Mouse (Mus musculus) hindbrain, embryonic 13.5 days (tissue): ENCODE data around the gene Gnl2. TPM values are rescaled to one million over a fixed set of nuclear protein-coding genes. Genes with fewer than 3 reads are reported as not detected.

Experiments used
- ATAC-seq: fragments of 200-750 bp; cut with Nextera tagmentation; 2 replicates; pipeline ENCODE4 v1.8.0; 2017; ENCODE audit warnings: moderate TSS enrichment; ENCODE audit not compliant: low FRiP score
- H3K27ac ChIP-seq: fragments of 300-500 bp; sonication (generic); 2 replicates; pipeline ENCODE4 v1.5.1; 2015; ENCODE audit warnings: inconsistent platforms, mild to moderate bottlenecking, moderate library complexity
- H3K27me3 ChIP-seq: fragments of 300-500 bp; sonication (generic); 2 replicates; pipeline ENCODE4 v1.6.1; 2015; ENCODE audit warnings: mild to moderate bottlenecking, inconsistent platforms
- H3K36me3 ChIP-seq: fragments of 300-500 bp; sonication (generic); 2 replicates; pipeline ENCODE4 v1.6.1; 2015; ENCODE audit warnings: mild to moderate bottlenecking, inconsistent platforms
- H3K4me1 ChIP-seq: fragments of 300-500 bp; sonication (generic); replicated peaks from 2 replicates; pipeline ENCODE4 v1.6.1; 2015; ENCODE audit warnings: inconsistent platforms
- H3K4me2 ChIP-seq: fragments of 300-500 bp; sonication (generic); 2 replicates; pipeline ENCODE4 v1.6.1; 2015; ENCODE audit warnings: inconsistent platforms, mild to moderate bottlenecking, moderate library complexity
- H3K4me3 ChIP-seq: fragments of 300-500 bp; sonication (generic); 2 replicates; pipeline ENCODE4 v1.5.1; 2015; ENCODE audit warnings: mild to moderate bottlenecking, inconsistent platforms
- H3K9ac ChIP-seq: fragments of 300-500 bp; sonication (generic); 2 replicates; pipeline ENCODE4 v1.6.1; 2015; ENCODE audit warnings: mild to moderate bottlenecking, inconsistent platforms
- H3K9me3 ChIP-seq: fragments of 300-500 bp; sonication (generic); 2 replicates; pipeline ENCODE4 v1.6.1; 2016; ENCODE audit warnings: inconsistent platforms
- WGBS: fragments of 180-500 bp; shearing (Covaris S2); methylation state at CpG from one replicate; pipeline ENCODE4 v1.1.7; 2015; 5-methylcytosine and 5-hydroxymethylcytosine counted together
- polyA plus RNA-seq: library from polyadenylated mRNA; unstranded; fragments of >200 nt; fragmentation: Nextera tagmentation; extraction: Ambion mirVana; gene quantifications from 2 replicates; pipeline ENCODE4 v1.2.1, GENCODE M21; 2015

Gnl2 gene
- 90.6 and 95.9 TPM in 2 replicates for polyA plus RNA-seq

DNA sequence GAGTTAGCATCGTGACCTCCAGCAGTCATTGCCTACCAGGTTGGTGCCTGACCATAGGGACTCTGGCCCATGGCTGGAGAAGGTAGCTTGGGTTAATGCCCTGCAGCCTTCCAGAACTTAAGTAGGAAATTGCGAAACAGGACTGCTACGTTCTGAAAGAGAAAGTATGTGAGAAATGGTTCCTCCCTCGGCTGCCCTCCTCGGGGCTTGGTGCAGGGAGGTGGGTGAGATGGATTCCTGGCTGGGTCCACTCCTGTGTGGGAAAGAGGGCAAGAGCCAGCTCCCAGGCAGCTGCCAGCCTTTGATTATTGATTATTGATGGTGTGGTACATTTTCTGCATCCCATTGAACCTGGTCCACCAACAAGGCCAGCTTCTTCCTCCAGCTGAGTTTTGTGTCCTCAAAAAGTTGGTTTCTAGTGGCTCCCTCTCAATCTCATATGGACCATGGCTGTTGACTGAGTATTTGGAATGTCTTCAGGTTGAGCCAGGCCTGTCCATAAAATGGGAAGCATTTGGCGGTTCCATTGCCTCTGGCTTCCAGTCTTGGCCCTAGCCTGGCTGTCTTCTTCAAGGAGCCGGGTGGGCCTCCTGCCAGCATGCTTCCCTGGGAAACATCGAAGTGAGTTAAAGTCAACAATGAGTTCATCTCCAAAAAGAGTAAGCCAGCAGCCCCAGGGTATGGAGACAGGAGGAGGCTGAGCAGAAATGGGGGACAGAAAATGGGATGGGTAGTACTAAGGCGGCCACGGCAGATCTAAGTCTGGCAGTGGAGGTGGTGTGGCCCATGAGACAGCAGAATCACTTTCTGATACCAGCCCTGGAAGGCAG is at the start of gene Gnl2:
TSS of gene Gnl2 (plus strand) at position 780 of the 830 bp plus-strand sequence.
- Histone ChIP-seq H3K4me3 (no peak within 1 kb of the TSS), H3K27ac (no peak within 1 kb of the TSS), H3K9ac (no peak within 1 kb of the TSS), H3K4me2 (no peak within 1 kb of the TSS), H3K9me3 (no peaks in the 10 kb centered on the region), H3K27me3 (peaks cover 17% of the 10 kb centered on the region), H3K36me3 (no peaks in the 10 kb centered on the region), H3K4me1 (no peaks in the 10 kb centered on the region)
- 88% methylated on average over 10 of the region's 10 CpGs for WGBS
- no peak for ATAC-seq

DNA sequence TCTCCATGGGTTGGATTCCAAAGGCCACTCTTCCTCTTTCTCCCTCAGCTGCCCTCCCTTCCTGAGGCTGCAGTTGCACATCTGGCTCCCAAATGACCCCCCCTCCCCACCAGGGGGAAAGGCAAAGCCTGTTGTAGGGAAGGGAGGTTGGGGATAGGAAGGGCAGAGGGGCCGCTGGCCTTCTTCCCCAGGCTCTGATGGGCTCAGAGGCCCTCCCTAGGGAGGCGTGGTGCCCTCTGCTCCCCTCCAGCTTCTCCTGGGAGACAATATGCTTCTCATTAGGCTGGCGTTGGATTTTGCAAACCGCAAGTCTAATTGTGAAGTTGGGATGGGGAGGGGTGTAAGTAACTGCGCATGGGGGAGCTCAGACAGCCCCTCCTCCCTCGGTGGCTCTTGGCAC is 47.7 kb upstream of the Gnl2 start:
- no peak for ATAC-seq
- peaks cover 26% of the 10 kb centered on the region for H3K4me1 ChIP-seq
- H3K27me3 ChIP-seq, result no peaks in the 10 kb centered on the region
- 56% methylated on average over 6 of the region's 6 CpGs for WGBS
- H3K9me3 ChIP-seq, result no peaks in the 10 kb centered on the region
- no peak overlapping the region for H3K4me3 ChIP-seq
- H3K4me2 ChIP-seq, result no peak overlapping the region
- no peak overlapping the region for H3K27ac ChIP-seq
- H3K9ac ChIP-seq, result peak overlapping the region; percentile 39; the same call in 1 of the 2 replicates
- no peaks in the 10 kb centered on the region for H3K36me3 ChIP-seq

DNA sequence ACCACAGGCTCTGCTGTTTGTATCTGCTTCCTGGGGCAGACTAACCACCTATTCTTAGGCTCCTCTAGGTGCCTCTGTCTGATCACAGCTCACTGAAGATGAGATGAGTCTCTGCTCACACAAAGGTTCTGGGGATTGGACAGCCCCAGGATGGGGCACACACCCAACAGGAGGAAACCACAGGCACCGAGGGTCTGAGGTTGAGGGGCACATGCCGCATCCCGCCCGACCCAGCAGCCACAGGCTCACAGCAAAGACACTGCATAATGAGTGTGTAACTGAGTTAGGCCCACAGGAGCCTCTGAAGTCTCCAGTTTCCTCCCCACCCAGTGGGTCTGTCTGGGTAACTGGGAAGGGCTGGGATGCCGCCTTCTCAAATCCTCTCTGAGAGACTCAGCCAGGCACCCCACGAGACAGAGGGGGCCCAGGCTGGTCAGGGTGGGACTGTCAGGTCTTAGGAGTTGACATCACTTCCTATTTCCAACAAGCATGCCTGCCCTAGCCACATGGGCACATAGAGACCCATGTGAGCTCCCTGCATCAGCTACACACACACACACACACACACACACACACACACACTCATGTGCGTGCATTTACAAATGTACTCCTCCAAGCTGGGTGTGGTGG is 47.1 kb upstream of the Gnl2 start:
- Histone ChIP-seq H3K4me2 (no peak overlapping the region), H3K36me3 (no peaks in the 10 kb centered on the region), H3K9ac (no peak overlapping the region), H3K27me3 (no peaks in the 10 kb centered on the region), H3K4me3 (no peak overlapping the region), H3K9me3 (no peaks in the 10 kb centered on the region), H3K4me1 (peaks cover 26% of the 10 kb centered on the region), H3K27ac (no peak overlapping the region)
- 65% methylated on average over 7 of the region's 7 CpGs for WGBS
- ATAC-seq, result no peak

DNA sequence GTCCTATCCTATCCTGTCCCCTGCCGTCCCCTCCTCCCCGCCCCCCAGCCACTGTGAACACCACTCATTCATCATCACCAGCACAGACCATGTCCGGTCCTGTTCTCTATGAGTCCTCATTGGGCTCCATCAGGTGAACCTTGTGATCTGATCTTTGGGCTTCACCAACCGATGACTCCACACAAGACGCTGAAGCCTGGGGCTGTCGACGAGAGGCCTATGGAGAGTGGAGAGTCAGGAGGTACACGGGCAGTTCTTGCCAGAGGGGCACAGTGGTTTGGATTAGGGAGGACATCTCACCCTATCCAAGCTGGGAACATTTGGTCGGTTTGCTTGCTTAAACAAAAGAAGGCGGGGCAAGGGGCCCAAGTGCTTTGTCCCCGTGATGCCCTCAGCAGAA is 46.2 kb upstream of the Gnl2 start:
- no peak overlapping the region for H3K27ac ChIP-seq
- no peak overlapping the region for H3K4me2 ChIP-seq
- H3K9me3 ChIP-seq, result no peaks in the 10 kb centered on the region
- no peaks in the 10 kb centered on the region for H3K36me3 ChIP-seq
- H3K9ac ChIP-seq, result no peak overlapping the region
- no peak for ATAC-seq
- H3K4me3 ChIP-seq, result no peak overlapping the region
- peaks cover 23% of the 10 kb centered on the region for H3K4me1 ChIP-seq
- WGBS, result 75% methylated on average over 11 of the region's 11 CpGs
- no peaks in the 10 kb centered on the region for H3K27me3 ChIP-seq

DNA sequence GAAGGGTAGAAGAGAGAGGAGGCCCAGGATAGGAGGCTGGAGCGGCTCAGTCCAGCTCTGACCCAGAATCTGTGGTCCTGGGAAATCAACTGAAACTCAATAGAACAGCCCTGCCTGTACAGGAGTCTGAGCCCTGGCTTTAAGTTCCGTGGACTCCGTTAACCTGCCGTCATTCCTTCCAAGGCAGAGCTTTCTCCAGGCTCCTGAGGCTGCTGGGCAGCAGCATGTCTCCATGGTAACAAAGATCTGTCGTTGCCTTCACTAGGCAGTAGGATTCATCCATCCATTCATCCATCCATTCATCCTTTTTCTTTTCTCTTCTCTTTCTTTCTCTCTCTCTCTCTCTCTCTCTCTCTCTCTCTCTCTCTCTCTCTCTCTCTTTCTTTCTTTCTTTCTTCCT is 45.7 kb upstream of the Gnl2 start:
- no peaks in the 10 kb centered on the region for H3K36me3 ChIP-seq
- no peak overlapping the region for H3K27ac ChIP-seq
- no peaks in the 10 kb centered on the region for H3K9me3 ChIP-seq
- no peak overlapping the region for H3K9ac ChIP-seq
- H3K27me3 ChIP-seq, result no peaks in the 10 kb centered on the region
- no peak for ATAC-seq
- no peak overlapping the region for H3K4me3 ChIP-seq
- 27% methylated on average over 5 of the region's 5 CpGs for WGBS
- peaks cover 18% of the 10 kb centered on the region for H3K4me1 ChIP-seq
- no peak overlapping the region for H3K4me2 ChIP-seq

DNA sequence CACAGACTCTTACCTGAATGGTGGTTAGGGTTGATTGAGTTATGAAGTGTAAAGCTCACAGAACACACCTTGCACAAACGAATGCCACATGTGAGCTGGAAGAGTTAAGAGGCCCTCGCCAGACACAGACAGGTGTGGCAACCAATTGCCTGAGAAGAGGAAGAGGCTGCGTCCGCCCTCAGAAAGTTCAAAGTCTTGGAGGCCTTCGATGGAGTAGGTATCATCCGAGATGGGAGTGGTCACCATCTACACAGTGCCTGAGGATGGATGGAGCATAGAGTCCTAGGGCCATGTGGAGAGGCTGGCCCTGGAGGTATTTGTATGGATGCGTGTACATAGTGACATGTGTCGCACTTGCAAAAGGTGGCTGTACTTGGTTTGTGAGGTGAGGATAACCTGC is 45.3 kb upstream of the Gnl2 start:
- Histone ChIP-seq H3K4me1 (peaks cover 16% of the 10 kb centered on the region), H3K4me2 (no peak overlapping the region), H3K36me3 (no peaks in the 10 kb centered on the region), H3K9me3 (no peaks in the 10 kb centered on the region), H3K27me3 (no peaks in the 10 kb centered on the region), H3K9ac (no peak overlapping the region), H3K27ac (no peak overlapping the region), H3K4me3 (no peak overlapping the region)
- WGBS, result 85% methylated on average over 8 of the region's 8 CpGs
- no peak for ATAC-seq

DNA sequence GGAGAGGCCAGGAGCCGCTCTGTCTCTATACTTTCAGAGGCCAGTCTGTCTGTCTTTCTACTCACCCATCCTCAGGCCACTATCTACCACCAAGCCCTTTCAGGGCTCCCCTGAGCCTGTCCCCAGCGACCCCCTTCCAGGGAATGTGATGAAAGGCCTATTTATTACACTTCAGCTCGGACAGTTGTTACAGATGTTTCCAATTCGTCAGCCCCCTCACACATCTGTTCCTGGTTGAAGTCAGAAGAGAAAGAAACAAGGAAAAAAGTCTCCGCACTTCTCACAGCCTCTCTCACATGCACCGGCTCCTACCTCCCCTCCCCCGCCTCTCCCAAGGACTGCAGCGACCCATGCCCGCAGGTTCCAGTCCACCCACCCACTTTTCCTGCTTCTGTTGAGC is 44.1 kb upstream of the Gnl2 start:
- Histone ChIP-seq H3K9ac (no peak overlapping the region; the same call in 1 of the 2 replicates), H3K27me3 (no peaks in the 10 kb centered on the region), H3K4me2 (no peak overlapping the region), H3K9me3 (no peaks in the 10 kb centered on the region), H3K27ac (no peak overlapping the region), H3K36me3 (no peaks in the 10 kb centered on the region), H3K4me3 (no peak overlapping the region), H3K4me1 (peaks cover 16% of the 10 kb centered on the region)
- no peak for ATAC-seq
- WGBS, result 64% methylated on average over 9 of the region's 9 CpGs

DNA sequence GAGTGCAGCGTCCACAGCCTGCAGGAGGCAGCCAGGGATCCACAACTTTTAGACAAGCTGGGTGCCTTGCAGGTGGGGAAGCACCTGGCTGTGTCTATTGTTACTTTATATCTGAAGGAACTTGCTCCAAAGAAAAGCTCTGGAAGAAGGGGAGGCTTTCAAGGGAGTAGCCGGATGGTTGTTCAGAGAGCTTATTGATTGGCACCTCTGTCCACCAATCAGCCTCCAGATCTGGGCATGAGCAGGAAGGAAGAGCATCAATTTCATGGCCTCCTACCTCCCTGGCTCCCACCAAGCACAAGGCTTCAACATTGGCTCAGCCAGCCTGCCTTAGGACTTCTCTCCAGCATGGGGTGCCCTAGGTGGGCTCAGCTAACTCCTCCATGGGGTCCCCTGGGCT is 43.1 kb upstream of the Gnl2 start:
- 81% methylated on average over 2 of the region's 2 CpGs for WGBS
- Histone ChIP-seq H3K9me3 (no peaks in the 10 kb centered on the region), H3K4me2 (no peak overlapping the region), H3K4me1 (peaks cover 16% of the 10 kb centered on the region), H3K27ac (no peak overlapping the region), H3K9ac (no peak overlapping the region), H3K36me3 (no peaks in the 10 kb centered on the region), H3K4me3 (no peak overlapping the region), H3K27me3 (no peaks in the 10 kb centered on the region)
- no peak for ATAC-seq

DNA sequence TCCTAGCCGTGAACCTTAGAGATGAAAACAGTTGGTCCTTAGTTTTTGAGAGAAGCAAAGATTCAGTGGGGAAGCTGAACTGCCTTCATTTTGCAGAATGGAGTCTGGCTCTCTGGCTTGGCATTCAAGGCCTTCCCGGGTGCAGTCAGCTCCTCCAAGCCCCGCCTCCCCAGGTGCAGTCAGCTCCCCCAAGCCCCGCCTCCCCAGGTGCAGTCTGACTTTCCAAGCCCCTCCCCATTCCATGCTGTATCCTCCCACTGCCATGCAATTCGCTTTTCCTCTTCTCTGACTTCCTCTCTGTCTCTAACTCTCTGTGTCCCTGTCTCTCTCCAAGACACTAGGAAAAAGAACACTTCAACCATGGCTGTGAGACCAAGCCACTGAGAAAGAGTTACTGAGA is 38.2 kb upstream of the Gnl2 start:
- H3K36me3 ChIP-seq, result no peaks in the 10 kb centered on the region
- H3K9me3 ChIP-seq, result no peaks in the 10 kb centered on the region
- H3K9ac ChIP-seq, result no peak overlapping the region
- 35% methylated on average over 5 of the region's 5 CpGs for WGBS
- no peak overlapping the region for H3K4me3 ChIP-seq
- no peak overlapping the region for H3K4me2 ChIP-seq
- H3K27ac ChIP-seq, result no peak overlapping the region
- H3K27me3 ChIP-seq, result peaks cover 28% of the 10 kb centered on the region
- H3K4me1 ChIP-seq, result peaks cover 3% of the 10 kb centered on the region; the same call in 1 of the 2 replicates
- ATAC-seq, result no peak

DNA sequence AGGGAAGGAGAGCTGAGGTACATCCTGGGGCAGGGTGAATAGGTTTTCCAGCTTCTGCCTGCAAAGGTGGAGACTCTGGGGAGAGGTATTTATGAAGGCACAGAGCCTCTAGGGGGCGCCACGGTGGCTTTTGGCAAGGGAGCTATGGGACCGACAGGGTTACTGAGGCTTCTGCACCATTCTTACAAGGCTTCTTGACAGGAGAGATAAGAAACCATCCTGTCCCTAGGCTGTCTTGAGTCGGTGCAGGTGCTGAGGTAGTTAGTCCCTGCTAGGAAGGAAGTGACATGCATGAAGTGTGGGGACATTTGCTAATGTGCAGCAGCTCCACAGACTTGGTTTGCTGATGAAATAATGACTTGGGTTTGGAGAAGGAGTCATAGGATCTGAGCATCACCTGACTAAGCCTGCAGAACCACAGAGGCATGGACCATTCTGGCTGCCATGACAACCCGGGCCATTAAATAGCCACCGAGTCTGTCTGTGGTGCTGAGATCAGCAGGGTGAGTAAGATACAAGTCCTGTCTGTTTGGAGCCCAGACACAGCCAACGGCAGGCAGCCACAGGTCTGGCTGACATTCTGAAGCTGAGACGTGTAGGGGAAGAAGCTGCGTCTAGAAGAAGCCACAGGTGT is 32.4 kb upstream of the Gnl2 start:
- Histone ChIP-seq H3K9me3 (no peaks in the 10 kb centered on the region), H3K27me3 (peaks cover 86% of the 10 kb centered on the region), H3K27ac (no peak overlapping the region), H3K4me3 (no peak overlapping the region), H3K36me3 (no peaks in the 10 kb centered on the region), H3K4me1 (peaks cover 34% of the 10 kb centered on the region), H3K9ac (no peak overlapping the region), H3K4me2 (no peak overlapping the region)
- no peak for ATAC-seq
- 18% methylated on average over 9 of the region's 9 CpGs for WGBS

DNA sequence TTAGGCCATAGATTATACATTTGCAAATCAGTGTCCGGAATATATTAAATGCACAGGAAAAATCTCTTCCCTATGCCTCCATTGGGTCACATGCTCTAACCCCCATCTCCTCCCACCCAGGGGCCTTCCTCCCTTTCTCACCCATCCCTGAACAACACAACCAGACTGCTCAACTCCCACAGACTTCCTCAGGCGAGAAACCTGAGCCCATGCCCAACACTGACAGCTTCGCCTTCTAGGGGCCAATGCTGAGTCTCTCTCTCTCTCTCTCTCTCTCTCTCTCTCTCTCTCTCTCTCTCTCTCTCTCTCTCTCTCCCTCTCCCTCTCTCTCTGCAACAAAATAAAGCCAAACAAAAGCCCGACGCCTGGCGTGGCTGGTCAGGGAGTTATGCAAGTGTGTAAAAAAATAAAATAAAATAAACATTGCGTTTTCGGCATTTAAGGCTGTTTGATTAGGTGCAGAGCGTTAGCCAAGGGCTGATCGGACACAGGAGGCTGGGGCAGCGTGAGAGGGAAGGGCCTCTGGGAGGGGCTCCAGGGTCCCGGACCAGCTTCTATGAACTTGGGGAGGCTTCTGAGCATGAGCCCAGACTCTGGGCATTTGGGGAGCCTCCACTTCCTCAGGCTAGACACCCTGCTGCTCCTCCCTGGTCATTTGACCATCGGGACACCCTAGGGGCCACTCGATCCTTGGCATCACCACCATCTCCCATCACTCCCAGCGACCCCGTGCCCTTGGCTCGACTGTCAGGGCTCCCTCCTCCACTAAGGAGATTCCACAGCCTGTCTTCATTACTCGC is 31.3 kb upstream of the Gnl2 start:
- H3K27ac ChIP-seq, result no peak overlapping the region
- H3K36me3 ChIP-seq, result no peaks in the 10 kb centered on the region
- 7% methylated on average over 18 of the region's 18 CpGs for WGBS
- no peak overlapping the region for H3K4me3 ChIP-seq
- peaks cover 36% of the 10 kb centered on the region for H3K4me1 ChIP-seq
- peaks cover 96% of the 10 kb centered on the region for H3K27me3 ChIP-seq
- no peak overlapping the region for H3K4me2 ChIP-seq
- H3K9me3 ChIP-seq, result no peaks in the 10 kb centered on the region
- no peak for ATAC-seq
- H3K9ac ChIP-seq, result no peak overlapping the region
